Mouse (Mus musculus) brain, embryonic 18.5 days (tissue): Measurements from ENCODE around the gene Sys1.
A peak's percentile ranks its signal among the peaks of the same experiment; 100 is the strongest.

ENCODE experiments used
- DNase-seq: peaks from one replicate; pipeline ENCODE4 v3.0.0-alpha.2; 2012; ENCODE audit warnings: low read depth, low spot score

Sys1 gene

DNA sequence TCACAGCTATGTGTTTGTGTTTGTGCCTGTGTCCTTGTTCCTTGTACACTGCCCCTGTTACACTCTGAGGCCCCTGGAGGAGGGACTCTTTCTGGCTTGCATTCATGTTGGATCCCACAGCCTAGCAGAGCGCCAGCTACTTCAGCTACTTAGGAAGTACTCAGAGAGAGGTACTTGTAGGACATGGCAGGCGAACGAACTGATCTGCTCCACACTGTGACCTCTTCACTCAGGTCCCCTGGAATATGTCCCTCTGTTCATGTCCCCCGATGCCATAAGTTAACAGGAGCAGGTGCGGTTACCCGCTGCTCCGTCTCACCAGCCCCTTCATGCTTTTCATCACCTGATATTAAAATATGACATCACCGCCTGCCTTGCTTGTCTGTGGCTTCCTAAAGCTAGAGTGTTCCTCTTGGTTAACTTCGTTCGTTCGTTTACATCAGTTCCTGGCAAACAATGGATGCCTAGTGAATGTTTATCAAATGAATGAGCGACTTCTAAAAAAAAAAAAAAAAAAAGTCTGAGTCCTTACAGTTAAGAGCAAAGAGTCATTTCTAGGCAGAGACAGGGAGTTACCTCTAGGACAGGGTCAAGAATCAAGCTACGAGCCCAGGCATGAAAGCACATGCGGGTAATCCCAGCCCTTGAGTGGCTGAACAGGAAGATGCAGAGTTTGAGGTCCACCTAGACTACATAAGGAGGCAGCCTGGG lies 3.6 kb upstream of the Sys1 start:
- DNase-seq: no peak

DNA sequence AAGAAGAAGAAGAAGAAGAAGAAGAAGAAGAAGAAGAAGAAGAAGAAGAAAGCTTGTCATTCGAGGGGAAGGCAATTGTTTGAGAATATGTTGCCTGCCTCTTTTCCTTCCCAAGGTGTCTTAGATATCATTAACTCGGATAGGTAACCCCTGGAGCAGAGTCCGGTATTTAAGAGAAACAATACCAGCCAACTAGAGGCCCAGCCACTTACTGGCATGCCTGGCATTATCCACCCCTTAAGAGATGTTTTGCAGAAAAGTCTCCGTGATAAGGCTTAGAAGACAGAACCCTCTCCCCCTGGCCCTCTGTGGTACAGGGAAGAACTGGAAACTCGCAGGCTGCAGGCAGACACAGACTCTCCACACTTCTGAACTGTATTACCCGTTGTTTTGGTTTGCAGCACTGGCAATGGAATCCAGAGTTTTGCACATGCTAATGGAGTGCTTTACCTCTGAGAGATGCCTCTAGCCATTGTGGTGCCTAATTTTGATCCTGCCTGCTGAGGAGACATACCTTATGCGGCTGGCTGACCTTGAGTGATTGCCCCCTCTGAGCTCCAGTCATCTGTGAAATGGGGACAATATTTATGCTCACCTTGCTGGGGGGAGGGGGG lies 2.8 kb upstream of the Sys1 start:
- DNase-seq: no peak

DNA sequence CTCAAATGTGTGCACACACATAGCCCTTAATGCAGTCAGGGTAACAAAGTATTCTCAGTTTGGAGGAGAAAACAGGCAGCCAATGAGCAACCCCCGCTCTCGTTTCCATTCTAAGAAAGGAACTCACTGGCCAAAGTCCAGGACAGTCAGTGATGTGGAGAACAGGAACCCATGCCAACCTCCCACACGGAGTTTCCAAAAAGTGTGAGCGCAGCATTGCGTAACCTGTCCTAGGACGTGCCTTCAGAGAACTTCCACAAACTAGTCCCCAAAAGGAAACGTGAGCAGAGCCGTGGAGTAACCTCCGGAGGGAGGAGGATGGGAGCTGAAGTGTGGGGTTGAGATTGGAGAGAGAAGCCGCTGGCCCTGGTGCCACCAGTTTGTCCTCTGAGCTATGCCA lies 1.9 kb upstream of the Sys1 start:
- DNase-seq: no peak

DNA sequence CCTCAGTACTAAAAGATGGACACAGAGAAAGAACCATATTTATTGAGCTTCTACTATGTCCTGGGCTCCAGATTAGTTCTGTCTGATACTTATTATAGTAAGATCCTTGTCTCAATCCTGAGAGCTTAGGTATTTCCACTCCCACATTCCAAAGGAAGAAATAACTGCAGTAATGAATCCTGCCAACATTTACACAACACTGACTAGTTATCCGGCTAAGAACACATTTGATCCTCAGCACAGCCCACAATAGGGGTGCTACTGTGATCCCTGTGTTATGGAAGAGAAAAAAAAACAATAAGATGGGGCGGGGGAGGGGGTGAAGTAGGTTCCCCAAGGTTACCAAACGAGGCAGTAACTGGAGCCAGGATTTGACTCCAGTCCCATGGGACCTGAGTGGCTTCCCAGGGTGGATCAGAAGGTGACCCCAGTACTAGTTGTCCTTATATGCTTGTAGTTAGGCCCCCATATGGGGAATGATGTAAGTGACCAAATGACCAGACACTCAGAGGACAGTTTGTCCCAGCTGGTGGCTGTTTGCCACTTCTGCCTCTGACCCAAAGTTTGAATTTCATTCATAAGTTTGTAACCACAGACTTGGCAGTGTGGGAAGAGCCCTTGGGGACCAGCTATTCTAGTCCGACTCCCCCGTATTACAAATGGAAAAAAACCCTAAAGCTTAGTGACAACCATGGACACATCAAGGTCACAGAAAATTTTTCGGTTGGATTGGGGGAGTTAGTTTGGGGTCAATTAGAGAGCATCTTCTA lies 1.2 kb upstream of the Sys1 start:
- no peak for DNase-seq

DNA sequence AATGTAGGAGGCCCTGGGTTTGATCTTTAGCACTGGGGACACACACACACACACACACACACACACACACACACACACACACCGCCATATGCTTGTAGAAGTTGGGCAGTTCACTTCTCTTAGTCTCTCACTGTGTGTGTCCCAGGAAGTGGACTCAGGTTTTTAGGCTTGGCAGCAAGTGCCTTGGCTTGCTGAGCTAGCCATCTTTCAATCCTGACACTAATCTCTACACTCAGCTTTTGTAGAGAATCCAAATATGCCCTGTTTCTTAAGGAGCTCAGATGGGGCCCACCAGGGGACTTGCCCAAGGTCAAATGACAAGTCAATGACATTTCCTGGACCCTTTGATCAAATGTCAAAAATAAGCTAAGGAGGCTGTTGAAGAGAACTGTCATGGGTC lies 351 bp upstream of the Sys1 start:
- no peak for DNase-seq

DNA sequence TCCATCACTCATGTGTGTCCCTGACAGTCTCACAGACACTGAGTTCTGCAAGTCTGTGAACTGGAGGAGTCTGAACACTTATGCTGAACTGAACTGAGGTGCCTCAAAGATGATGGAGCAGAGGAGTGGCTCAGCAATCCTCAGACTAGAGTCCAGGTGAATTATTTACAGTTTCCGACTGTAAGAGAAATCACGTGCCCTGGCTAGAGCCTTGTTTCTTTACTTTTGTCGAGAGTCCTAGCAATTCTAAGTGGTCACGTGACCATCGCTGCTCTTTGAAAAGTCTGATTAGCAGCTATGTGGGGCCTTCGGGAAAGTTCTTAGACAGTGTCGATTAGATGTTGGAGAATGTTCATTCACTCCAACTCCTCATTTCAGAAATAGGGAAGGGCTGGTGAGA lies 1.2 kb downstream of the Sys1 start:
- no peak for DNase-seq

DNA sequence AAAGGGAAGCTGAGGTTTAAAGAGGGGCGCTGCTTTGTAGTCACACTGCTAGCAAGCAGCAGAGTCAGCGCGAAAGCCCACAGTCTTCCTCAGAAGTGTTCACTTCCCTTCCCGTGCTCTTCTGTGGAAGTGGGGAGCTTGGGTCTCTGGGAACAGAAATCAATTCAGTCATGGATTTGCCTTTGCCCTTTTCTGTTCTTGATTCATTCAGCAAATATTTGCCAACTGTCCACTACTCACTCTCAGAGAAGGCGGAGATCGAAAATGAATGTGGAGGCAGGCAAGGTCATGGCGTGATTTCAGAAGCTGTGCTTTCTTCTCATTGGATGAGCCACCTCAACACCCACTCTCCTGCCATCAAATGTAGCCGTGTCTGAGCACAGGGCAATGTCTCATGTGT lies 1.8 kb downstream of the Sys1 start:
- no peak for DNase-seq

DNA sequence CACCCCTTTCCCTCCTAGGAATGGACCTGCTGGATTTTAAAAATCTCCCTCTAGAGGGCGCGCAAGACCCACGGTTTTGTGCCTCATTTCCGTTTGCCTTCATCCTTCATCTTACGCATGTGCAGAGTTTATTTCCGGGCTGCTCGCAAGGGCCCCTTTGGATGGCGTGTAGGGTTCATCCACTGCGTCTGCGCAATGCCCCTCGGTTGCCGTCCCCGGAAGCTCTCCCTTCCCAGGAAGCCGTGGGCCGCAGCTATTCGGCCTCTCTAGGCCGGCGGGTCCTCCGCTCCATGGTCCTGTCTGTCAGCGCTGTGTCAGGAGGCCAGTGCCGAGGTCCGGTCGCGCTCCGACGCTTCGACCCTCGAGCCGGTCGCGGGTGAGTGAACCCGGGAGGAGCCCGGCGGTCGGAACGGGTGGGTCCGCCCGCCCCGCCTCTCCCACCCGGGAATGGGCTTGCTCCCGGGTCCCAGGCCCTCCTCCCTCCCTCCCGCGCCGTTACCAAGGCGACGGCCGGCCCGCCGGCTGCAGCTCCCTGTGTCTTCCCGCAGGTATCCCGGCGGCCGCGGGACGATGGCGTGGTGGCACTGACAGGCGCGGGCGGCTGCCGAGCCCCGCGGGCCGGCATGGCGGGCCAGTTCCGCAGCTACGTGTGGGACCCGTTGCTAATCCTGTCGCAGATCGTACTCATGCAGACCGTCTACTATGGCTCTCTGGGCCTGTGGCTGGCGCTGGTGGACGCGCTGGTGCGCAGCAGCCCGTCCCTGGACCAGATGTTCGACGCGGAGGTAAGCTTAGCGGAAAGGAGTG lies 4.2 kb downstream of the Sys1 start, which contains the start of gene Gm20458:
Gm20458 (plus strand) TSS at position 223 of the 807 bp plus-strand sequence.
- peak; percentile 97 for DNase-seq

DNA sequence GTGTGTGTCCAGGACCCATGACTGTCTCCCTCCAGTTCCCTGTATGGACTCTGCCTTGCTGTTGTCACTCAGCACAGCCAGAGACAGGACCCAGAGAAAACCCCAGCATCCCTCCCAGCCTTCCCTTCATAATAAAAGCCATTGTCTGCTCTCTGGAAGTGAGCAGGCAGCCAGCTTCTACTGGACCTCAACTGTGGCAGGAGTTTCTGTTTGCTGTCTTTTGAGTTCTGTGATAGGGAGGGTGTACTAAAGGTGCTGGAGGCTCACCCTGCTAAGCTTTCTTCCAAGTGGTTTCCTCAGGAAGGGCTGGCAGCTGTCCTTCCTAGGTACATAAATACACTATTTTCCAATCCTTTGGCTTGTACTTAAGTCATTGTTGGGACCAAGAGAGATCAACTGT lies 8.4 kb downstream of the Sys1 start:
- DNase-seq: no peak

DNA sequence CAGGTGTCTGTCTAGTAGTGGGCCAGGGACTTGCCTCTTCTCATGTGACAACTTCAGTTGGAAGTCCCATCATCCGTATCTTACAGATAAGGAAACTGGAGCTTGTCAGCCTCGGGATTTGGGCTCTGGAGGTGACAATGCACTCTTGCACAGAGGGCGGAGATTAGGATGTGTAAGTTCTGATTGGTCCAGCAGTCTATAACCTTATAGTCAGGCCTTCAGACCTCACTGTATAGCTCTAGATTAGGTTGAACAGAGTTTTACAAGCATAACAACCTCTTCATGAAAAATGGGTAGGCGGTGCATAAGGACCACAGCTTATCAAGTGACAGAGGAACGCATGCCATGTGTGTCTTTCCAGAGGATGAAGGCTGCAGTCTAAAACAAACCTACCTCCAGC lies 10.0 kb downstream of the Sys1 start:
- no peak for DNase-seq

DNA sequence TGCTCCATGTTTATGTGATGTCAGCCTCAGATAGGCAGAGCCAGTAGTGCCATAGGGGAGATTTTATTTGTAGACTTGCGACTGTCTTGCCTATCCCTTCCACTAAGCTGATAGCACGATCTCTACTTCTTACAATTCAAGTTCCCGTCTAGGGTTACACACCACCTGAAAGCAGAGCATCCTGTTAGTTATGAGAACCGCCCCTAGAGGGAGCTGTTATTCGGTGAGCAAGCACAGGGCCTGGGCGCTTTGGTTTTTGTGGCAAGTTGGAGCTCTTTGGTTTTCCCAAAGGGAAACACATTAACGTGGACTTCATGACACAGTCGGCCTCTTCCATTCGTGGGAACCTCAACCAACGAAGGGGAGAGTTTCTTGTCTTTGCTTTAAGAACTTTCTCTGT lies 13.5 kb downstream of the Sys1 start:
- DNase-seq: no peak

DNA sequence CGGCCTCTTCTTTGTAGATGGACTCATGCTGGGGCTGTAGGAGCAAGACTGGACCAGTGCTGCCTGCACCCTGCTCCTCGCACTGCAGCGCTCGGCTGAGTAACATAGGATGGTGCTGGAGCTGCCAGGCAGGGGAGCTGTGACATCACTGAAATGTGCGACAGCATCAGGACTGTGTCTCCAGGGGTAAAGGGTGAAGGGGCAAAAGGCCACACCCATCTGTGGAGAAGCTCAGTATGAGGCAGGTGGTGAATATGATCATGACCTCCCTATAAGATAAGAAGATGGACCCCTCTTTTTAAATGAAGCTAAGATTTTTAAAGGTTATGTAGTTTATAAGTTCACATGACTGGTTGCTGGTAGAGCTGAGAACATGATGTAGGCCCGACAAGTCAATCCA lies 16.9 kb downstream of the Sys1 start, which contains the start of gene Trp53tg5:
Trp53tg5 (minus strand) TSS at position 101 of the 400 bp plus-strand sequence.
- DNase-seq: no peak

DNA sequence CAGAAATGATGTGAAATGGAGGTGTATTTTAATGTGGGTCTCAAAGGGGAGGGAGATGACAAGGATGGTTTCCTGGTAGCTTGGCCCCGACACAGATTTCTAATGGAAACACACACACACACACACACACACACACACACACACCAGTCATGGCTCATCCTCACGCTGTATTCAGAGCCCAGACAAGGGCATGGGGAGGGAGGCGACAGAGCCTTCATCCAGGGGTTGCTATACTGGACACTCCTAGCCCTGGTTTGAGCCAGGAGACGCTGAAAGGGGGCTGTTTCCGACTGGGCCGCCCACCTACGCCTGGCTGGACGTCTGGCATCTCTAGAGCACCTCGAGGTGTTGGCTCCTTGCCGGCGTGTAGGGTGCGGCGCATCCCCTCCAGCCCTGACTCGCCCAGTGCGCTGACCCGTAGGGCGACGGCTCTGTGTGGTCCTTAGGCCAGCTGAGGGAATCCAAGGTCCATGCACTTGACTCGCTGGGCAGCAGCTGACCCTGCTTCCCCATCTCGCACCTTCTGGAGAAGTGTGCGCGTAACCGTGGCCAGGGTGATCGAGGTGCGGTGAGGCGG lies 29.0 kb downstream of the Sys1 start, which contains the start of gene Dbndd2:
Dbndd2 (plus strand) TSS at position 426 of the 577 bp plus-strand sequence.
- no peak for DNase-seq

DNA sequence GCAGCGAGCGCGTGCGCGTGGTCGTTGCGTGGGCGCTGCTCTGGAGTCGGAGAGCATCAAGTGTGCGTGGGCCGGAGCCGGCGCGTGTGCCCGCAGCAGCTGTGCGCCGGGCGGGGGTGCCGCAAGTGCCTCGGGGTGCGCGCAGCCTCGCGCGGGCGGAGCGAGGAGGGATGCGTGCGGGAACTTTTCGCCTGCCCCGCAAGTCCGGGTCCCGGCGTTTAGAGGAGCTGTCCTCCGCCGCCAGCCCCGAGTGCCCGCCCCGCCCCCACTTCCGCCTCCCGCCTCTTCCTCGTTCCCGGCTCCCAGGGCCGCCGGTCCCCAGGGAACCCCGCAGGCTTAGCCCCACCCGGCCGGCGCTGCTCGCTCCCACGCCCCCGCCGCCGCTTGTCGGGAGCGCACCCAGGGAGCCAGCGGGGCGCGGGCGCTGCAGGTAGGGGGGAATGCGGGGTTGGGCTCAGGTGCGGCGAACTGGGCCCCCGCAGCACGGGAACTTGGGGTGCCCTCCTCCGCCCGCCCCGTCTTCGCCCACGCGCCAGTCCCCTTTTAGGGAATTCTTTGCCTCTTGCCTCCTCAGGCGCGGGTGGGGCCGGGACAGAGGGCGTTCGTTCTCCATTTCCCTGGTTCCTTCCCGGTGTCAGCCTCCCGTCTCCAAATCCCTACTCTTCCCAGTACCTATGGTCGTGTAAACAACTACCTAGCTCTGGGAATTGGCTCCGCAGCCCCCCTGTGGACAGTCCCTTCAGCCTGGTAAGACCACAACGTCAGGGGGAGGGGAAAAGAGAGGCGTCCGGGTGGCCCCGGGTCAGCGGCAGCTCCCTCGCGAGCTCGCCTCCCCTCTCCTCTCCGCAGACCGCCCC lies 29.7 kb downstream of the Sys1 start:
- DNase-seq: no peak

DNA sequence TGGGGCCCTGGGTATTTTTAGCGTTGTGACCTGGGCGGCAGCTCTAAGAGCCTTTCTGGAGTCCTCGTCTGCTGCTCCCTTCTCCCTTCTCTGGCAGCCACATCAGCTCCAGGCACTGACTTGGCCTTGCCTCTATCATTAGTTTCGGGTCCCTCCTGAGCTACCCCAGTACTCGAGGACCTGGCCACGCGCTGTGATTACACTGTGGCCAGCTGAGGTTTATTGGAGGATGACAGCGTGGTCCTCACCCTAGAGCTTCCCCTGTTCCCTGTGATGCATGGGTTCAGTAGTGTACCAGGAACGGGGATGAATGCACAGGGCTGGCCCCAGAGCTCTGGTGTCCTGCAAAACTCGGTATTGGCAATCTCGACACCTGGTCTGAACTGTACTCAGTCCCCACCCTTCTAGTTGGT lies 30.4 kb downstream of the Sys1 start:
- no peak for DNase-seq

DNA sequence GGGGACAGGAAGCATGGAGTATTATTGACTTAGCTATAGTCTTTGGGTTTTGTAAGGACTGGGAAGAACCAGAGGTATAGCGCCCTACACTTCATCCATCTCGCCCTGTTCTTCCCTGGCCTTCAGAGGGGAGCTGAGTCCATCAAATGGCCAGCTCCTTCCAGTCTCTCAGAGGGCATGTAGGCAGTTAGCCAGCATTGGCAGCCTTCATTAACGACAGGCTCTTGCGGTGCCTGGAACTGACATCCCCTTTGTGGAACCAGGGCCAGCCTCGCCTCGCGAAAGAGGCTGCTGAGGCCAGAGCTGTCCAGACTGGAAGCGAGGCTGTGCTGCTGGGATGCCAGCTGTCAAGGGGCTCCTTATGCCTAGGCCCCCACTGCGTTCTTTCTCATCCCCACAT lies 31.0 kb downstream of the Sys1 start:
- DNase-seq: no peak

DNA sequence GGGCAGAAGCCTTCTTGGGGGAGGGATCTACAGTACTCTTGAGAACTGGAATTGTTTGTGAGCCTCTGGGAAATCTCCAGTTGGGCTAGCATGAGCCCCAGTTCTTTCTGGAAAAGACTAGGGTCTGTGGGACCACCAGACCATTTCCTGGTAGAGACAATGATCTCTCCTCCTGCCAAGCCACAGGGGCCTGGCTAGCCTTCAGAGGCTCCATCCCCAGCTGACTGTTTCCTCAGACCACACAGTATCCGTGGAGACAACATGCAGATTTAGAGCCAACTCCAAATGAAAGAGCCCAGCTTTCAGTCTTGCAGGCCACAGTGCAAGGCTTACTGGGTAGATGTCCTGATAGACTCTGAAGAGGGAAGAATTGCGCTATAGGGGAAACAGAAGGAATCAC lies 37.4 kb downstream of the Sys1 start:
- DNase-seq: no peak

DNA sequence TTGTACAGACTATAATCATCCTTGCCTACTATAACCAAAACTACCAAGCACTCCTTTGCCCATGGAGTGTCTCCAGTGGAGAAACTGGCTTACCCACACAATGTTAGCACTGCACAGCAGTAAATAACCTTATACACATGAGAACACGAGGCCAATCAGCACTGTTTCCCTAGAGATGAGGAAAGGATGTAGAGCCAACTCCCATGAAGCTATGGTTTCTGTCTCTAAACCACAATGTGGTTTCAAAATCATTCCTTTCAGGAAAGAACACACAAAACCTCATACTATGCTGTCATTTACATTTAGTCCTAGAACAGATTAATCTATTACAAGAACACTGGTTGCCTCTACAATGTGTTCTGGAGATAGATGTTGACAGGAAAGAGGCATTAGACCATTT lies 39.6 kb downstream of the Sys1 start:
- no peak for DNase-seq

DNA sequence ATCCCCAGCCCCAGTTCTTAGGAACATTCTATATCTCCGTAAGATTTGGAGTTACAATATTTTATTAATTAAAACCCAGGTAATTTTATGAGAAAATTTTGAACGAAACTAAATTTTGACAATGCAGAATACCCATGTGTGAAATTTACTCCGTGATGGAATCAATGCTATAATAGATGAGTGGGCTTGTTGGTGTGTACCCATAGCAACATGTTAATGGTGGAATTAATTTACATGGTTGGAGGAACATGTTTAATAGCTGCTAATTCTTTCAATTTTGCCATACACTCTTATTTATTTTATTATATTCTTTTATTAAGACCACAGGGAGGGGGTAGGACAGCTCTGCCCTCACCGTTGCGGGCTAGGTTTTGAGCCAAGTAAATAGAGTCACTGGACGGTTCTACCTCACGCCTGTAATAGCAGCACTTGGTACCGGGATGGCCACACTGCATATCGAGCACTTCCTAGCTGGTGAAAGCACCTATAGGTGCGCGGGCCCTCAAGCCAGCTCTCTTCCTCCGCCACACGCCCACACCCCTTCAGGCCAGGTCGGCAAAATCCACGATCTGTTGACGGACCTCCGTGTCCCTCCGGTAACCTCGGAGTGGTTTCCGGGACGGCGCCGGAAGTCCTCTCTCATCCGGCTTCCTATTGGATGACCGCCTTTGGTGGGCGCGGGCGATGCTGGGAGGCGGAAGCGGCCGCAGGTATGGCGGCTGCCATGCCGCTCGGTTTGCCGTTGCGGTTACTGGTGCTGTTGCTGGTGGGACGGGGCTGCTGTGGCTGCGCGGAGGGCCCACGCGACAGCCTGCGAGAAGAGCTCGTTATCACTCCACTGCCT lies 40.3 kb downstream of the Sys1 start, which contains the start of gene Pigt:
Pigt (plus strand) TSS at position 674 of the 844 bp plus-strand sequence.
- peak; percentile 80 for DNase-seq
